Mouse (Mus musculus) thymus, adult 2 months (tissue): ENCODE measurements at regions not wholly inside any gene's neighbourhood (a gene's known extent, or its start where the extent isn't known, plus 50 kb on each side); places are given as distances from the start of the nearest gene placed in this dataset.

ENCODE experiments used
- CTCF ChIP-seq: fragments of 200-500 bp; IDR thresholded peaks from 2 replicates; pipeline ENCODE4 v1.5.1; 2012; ENCODE audit warnings: mild to moderate bottlenecking, control low read depth, low read length, moderate library complexity, borderline replicate concordance; ENCODE audit not compliant: control insufficient read depth, poor library complexity, insufficient read depth; ENCODE audit errors: extremely low read depth
- POLR2A ChIP-seq: fragments of 200-500 bp; IDR thresholded peaks from 2 replicates; pipeline ENCODE4 v1.6.1; 2012; ENCODE audit warnings: mild to moderate bottlenecking, low read length, control low read depth, moderate library complexity; ENCODE audit not compliant: control insufficient read depth, poor library complexity, insufficient read depth; ENCODE audit errors: extremely low read depth

GRCm38 (mm10) chr17:64534323-64534722 is 66.2 kb upstream of the Man2a1 start:
- no peak for TF ChIP-seq POLR2A
- TF ChIP-seq CTCF: no peak
